Mouse (Mus musculus): ENCODE measurements around the gene Cd40. TPM values are rescaled to one million over a fixed set of nuclear protein-coding genes. Genes with fewer than 3 reads are reported as not detected.
A peak's percentile ranks its signal among the peaks of the same experiment; 100 is the strongest.

The Cd40 gene
- polyA plus RNA-seq, 2 experiments = 7.4 to 9.7 TPM

GRCm38 (mm10) chr2:165113733-165114132 is 58.3 kb downstream of the Cd40 start:
- H3K4me3 ChIP-seq (replicated peaks; ENCODE audit: low read length) = no peak overlapping the region
- 25% methylated on average over 11 of the region's 11 CpGs for WGBS
- H3K9ac ChIP-seq (ENCODE audit: low read depth, low read length, severe bottlenecking) = no peak overlapping the region
- no peak for TF ChIP-seq POLR2A (IDR thresholded peaks at IDR 0.05; ENCODE audit: borderline replicate concordance, extremely low read depth, insufficient read depth, insufficient read length)
- H3K9me3 ChIP-seq (ENCODE audit: control insufficient read depth, low read length) = no peaks in the 10 kb centered on the region
- ATAC-seq (ENCODE audit: low FRiP score, low read depth) = peak; percentile 62; the same call in 1 of the 2 replicates
- no peaks in the 10 kb centered on the region for H3K4me1 ChIP-seq (ENCODE audit: control insufficient read depth, insufficient read depth, low read length)
- peaks cover 63% of the 10 kb centered on the region for H3K27me3 ChIP-seq (ENCODE audit: control insufficient read depth, insufficient read depth, low read length)
- H3K4me2 ChIP-seq (replicated peaks; ENCODE audit: low read depth, low read length, severe bottlenecking) = no peak overlapping the region
- peak; percentile 23 for DNase-seq (ENCODE audit: low spot score)
- no peaks in the 10 kb centered on the region for H3K36me3 ChIP-seq (ENCODE audit: control insufficient read depth, insufficient read depth, low read length)
- no peak overlapping the region for H3K27ac ChIP-seq (replicated peaks; ENCODE audit: low read depth, low read length)

GRCm38 (mm10) chr2:165120765-165121164 is 65.3 kb downstream of the Cd40 start:
- Histone ChIP-seq H3K4me2 (replicated peaks; ENCODE audit: low read depth, low read length, severe bottlenecking) (no peak overlapping the region), H3K4me3 (replicated peaks; ENCODE audit: low read length) (no peak overlapping the region), H3K9me3 (ENCODE audit: control insufficient read depth, low read length) (no peaks in the 10 kb centered on the region), H3K36me3 (ENCODE audit: control insufficient read depth, insufficient read depth, low read length) (no peaks in the 10 kb centered on the region), H3K4me1 (ENCODE audit: control insufficient read depth, insufficient read depth, low read length) (no peaks in the 10 kb centered on the region), H3K27me3 (ENCODE audit: control insufficient read depth, insufficient read depth, low read length) (peaks cover 13% of the 10 kb centered on the region; the same call in 1 of the 2 replicates), H3K9ac (ENCODE audit: low read depth, low read length, severe bottlenecking) (no peak overlapping the region), H3K27ac (replicated peaks; ENCODE audit: low read depth, low read length) (no peak overlapping the region)
- WGBS = 71% methylated on average over 9 of the region's 9 CpGs
- TF ChIP-seq POLR2A (IDR thresholded peaks at IDR 0.05; ENCODE audit: borderline replicate concordance, extremely low read depth, insufficient read depth, insufficient read length) = no peak
- no peak for ATAC-seq (ENCODE audit: low FRiP score, low read depth)
- DNase-seq (ENCODE audit: low spot score) = no peak

- no peak for ATAC-seq (ENCODE audit: low FRiP score, low read depth)
- peak; percentile 42 for DNase-seq (ENCODE audit: low spot score)
- no peaks in the 10 kb centered on the region for H3K36me3 ChIP-seq (ENCODE audit: control insufficient read depth, insufficient read depth, low read length)
These were observed 65.9 kb downstream of the Cd40 start for GRCm38 (mm10) chr2:165121206-165121840.

More at GRCm38 (mm10) chr2:165121206-165121840, 65.9 kb downstream of the Cd40 start:
- no peaks in the 10 kb centered on the region for H3K9me3 ChIP-seq (ENCODE audit: control insufficient read depth, low read length)
- no peak overlapping the region for H3K4me2 ChIP-seq (replicated peaks; ENCODE audit: low read depth, low read length, severe bottlenecking)
- H3K4me3 ChIP-seq (replicated peaks; ENCODE audit: low read length) = no peak overlapping the region
- no peak overlapping the region for H3K9ac ChIP-seq (ENCODE audit: low read depth, low read length, severe bottlenecking)
- H3K27me3 ChIP-seq (ENCODE audit: control insufficient read depth, insufficient read depth, low read length) = peaks cover 13% of the 10 kb centered on the region; the same call in 1 of the 2 replicates
- no peak for TF ChIP-seq POLR2A (IDR thresholded peaks at IDR 0.05; ENCODE audit: borderline replicate concordance, extremely low read depth, insufficient read depth, insufficient read length)
- H3K27ac ChIP-seq (replicated peaks; ENCODE audit: low read depth, low read length) = no peak overlapping the region
- H3K4me1 ChIP-seq (ENCODE audit: control insufficient read depth, insufficient read depth, low read length) = no peaks in the 10 kb centered on the region
- 31% methylated on average over 10 of the region's 10 CpGs for WGBS

Other genes with a start within 250 kb of the Cd40 start
- 9.1 and 11.2 TPM in 2 replicates for gene Zswim1, start 232.9 kb upstream of the Cd40 start, polyA plus RNA-seq (2012; rRNA removed)
- 19.5 and 19.9 TPM in 2 replicates for gene Zswim1, start 232.9 kb upstream of the Cd40 start, polyA plus RNA-seq (2014; fragmentation: Nextera tagmentation; extraction: Ambion mirVana)
- 0.09 and 0.13 TPM in 2 replicates for gene Spata25, start 227.1 kb upstream of the Cd40 start, polyA plus RNA-seq (2012; rRNA removed)
- gene Spata25, start 227.1 kb upstream of the Cd40 start, polyA plus RNA-seq (2014; fragmentation: Nextera tagmentation; extraction: Ambion mirVana) = not detected in 2 replicates
- 197 and 285 TPM in 2 replicates for gene Ctsa, start 222.8 kb upstream of the Cd40 start, polyA plus RNA-seq (2012; rRNA removed)
- 147 and 163 TPM in 2 replicates for gene Ctsa, start 222.8 kb upstream of the Cd40 start, polyA plus RNA-seq (2014; fragmentation: Nextera tagmentation; extraction: Ambion mirVana)
- 7.2 and 8.5 TPM in 2 replicates for gene Neurl2, start 222.2 kb upstream of the Cd40 start, polyA plus RNA-seq (2012; rRNA removed)
- gene Neurl2, start 222.2 kb upstream of the Cd40 start, polyA plus RNA-seq (2014; fragmentation: Nextera tagmentation; extraction: Ambion mirVana) = 5.5 and 7.6 TPM in 2 replicates
- 45.5 and 55.3 TPM in 2 replicates for gene Pltp, start 197.9 kb upstream of the Cd40 start, polyA plus RNA-seq (2012; rRNA removed)
- gene Pltp, start 197.9 kb upstream of the Cd40 start, polyA plus RNA-seq (2014; fragmentation: Nextera tagmentation; extraction: Ambion mirVana) = 51.1 and 56.2 TPM in 2 replicates
- 40.5 and 48.6 TPM in 2 replicates for gene Pcif1, start 176.3 kb upstream of the Cd40 start, polyA plus RNA-seq (2012; rRNA removed)
- 66.4 and 73.0 TPM in 2 replicates for gene Pcif1, start 176.3 kb upstream of the Cd40 start, polyA plus RNA-seq (2014; fragmentation: Nextera tagmentation; extraction: Ambion mirVana)
- 37.9 and 48.9 TPM in 2 replicates for gene Zfp335, start 143.9 kb upstream of the Cd40 start, polyA plus RNA-seq (2012; rRNA removed)
- 13.7 and 17.7 TPM in 2 replicates for gene Zfp335, start 143.9 kb upstream of the Cd40 start, polyA plus RNA-seq (2014; fragmentation: Nextera tagmentation; extraction: Ambion mirVana)
- gene Mmp9, start 114.8 kb upstream of the Cd40 start, polyA plus RNA-seq (2012; rRNA removed) = 16.7 and 20.3 TPM in 2 replicates
- 13.6 and 19.1 TPM in 2 replicates for gene Mmp9, start 114.8 kb upstream of the Cd40 start, polyA plus RNA-seq (2014; fragmentation: Nextera tagmentation; extraction: Ambion mirVana)
- gene Slc12a5, start 94.8 kb upstream of the Cd40 start, polyA plus RNA-seq (2012; rRNA removed) = 6.9 and 7.0 TPM in 2 replicates
- 0.72 and 0.88 TPM in 2 replicates for gene Slc12a5, start 94.8 kb upstream of the Cd40 start, polyA plus RNA-seq (2014; fragmentation: Nextera tagmentation; extraction: Ambion mirVana)
- 77.3 and 86.3 TPM in 2 replicates for gene Ncoa5, start 20.8 kb upstream of the Cd40 start, polyA plus RNA-seq (2012; rRNA removed)
- gene Ncoa5, start 20.8 kb upstream of the Cd40 start, polyA plus RNA-seq (2014; fragmentation: Nextera tagmentation; extraction: Ambion mirVana) = 58.7 and 68.1 TPM in 2 replicates
- gene 1700025C18Rik, start 35.1 kb downstream of the Cd40 start, polyA plus RNA-seq (2012; rRNA removed) = not detected in 2 replicates
- not detected in 2 replicates for gene 1700025C18Rik, start 35.1 kb downstream of the Cd40 start, polyA plus RNA-seq (2014; fragmentation: Nextera tagmentation; extraction: Ambion mirVana)
- 0.30 and 0.42 TPM in 2 replicates for gene Cdh22, start 179.2 kb downstream of the Cd40 start, polyA plus RNA-seq (2012; rRNA removed)
- 0.29 and 0.40 TPM in 2 replicates for gene Cdh22, start 179.2 kb downstream of the Cd40 start, polyA plus RNA-seq (2014; fragmentation: Nextera tagmentation; extraction: Ambion mirVana)
- 54.2 and 74.3 TPM in 2 replicates for gene Slc35c2, start 232.2 kb downstream of the Cd40 start, polyA plus RNA-seq (2012; rRNA removed)
- gene Slc35c2, start 232.2 kb downstream of the Cd40 start, polyA plus RNA-seq (2014; fragmentation: Nextera tagmentation; extraction: Ambion mirVana) = 51.1 and 51.2 TPM in 2 replicates